Mouse (Mus musculus): ENCODE data around the gene Rtl4. TPM values are rescaled to one million over a fixed set of nuclear protein-coding genes. Genes with fewer than 3 reads are reported as not detected.

Rtl4 gene
- 1 to 10 TPM; 2.7 to 3.2 TPM for total RNA-seq (2021)

DNA sequence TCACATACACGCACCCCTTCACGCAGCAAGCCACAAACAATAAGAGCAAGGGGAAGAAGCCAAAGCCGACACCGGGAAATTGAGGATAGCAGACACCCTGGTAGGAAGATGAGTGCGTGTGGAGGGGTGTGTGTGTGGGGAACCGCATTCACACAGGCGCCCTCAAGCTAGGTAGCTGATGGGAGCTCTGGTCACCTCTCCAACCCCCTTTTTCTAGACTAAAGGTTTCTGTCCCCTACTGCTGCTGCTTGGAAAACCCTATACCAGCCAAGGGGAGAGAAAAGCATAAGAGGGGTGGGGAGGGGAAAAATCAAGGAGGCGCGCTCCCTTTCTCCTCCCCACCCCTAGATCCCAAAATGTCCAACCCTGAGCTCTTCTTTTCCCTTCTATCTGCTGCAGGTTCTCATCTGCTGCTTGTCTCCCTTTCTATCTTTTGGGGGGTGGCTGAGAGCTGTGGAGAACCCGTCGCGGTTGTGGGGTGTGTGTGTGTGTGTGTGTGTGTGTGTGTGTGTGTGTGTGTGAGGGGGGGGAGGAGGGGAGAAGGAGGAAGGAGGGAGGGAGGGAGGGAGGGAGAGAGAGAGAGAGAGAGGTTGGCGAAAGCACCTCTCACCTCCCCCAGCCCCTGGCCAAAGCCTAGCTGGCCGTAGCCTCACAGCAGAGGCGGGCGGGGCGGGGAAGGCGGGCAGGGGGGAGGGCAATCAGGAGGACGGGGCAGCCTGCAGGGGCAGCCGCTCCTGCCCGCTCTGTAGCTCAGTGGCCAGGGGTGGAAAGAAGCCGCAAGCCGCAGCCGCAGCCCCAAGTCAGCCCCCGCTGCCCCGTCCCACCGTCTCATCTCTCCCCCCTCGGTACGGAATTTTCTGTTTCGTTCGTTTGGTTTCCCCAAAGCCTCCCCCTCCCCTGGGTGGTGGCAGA, at the start of gene Rtl4:
Rtl4 (plus strand) TSS at position 701 of the 912 bp plus-strand sequence.
- intact Hi-C loops (cut with DNase I) = loop anchor here (10.0 kb wide), 1 partner anchor 616 kb away; no protein-coding TSS in a partner anchor
- peak in 1 of 2 experiments; percentile 24 for DNase-seq (ENCODE audit: extremely low spot score in 1 of 2, low spot score in 2 of 2)

DNA sequence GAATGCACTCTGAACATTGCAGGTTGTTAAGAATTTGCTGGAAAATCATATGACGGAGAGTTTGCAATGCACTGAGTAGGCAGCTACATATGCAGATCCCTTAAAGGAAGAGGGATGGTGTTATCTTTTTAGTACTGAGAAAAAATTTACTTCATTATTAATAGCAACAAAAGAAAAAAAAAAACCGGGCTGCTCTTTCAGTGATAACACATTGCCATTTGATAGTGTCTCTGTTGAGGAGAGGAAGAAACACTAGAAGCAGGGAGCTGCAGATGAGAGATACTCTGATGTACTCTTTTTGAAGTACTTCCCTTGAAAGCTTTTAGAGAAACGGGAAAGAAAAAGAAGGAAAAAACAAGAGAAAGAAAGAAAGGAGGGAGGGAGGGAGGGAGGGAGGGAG, 44.0 kb upstream of the Rtl4 start:
- no peak for DNase-seq (ENCODE audit: extremely low spot score in 1 of 2, low spot score in 2 of 2)
- intact Hi-C loops (cut with DNase I) = no loop called here

DNA sequence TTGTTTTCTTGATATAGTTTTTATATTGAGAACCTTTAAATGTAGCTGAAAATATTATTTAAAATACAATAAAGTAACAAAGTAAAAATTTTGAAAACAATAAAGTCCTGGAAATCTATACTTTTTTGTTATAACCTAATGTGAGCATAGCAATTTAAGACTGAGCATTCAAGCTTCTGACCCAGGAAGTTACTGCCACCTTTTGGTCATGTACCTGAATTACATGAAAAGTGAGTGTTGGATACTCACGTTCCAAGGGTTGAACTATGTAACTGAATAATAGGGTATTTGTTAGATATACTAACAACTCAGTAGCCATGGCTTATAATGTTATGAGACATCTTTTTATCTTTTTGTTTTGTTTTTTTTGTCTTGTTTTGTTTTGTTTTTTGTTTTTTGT, 43.3 kb upstream of the Rtl4 start:
- intact Hi-C loops (cut with DNase I) = no loop called here
- DNase-seq (ENCODE audit: extremely low spot score in 1 of 2, low spot score in 2 of 2) = no peak

DNA sequence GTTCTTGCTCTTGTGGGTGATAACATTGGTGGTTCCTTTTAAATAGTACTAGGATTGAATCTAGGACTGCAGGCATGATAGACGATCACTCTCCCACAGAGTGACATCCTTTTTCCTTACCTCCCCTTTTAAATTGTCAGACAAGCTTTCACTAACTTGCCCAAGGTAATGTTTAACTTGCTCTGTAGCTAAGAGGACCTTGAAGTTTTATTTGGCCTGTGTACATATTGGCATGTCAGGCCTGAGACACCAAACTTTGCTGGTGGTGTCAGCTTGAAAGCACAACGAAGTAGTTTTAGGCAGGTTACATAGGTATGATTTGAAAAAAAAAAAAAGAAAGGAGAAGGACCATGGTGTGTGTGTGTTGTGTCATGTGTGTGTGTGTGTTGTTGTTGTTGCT, 36.5 kb upstream of the Rtl4 start:
- DNase-seq (ENCODE audit: extremely low spot score in 1 of 2, low spot score in 2 of 2) = no peak
- intact Hi-C loops (cut with DNase I) = no loop called here

DNA sequence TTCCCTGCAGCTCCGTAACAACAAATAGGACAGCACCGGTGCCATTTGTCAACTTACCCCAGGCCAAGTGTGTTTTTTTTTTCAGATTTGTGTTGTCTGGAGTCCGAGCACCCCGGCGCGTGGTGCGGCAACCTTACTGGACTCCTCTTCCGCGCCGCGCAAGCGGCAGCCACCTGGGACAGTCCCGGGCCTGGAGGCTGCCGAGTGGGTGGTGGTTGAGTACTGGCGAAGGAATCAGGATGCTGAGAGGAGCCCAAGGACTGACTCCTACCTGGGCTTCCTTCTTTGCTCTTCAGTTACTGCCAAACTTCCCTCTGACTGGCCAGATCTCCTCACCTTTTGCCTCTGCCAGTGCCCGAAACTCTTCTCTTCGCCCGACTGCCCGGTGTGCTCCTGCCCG, 965 bp upstream of the Rtl4 start:
- peak in 1 of 2 experiments; percentile 13 for DNase-seq (ENCODE audit: extremely low spot score in 1 of 2, low spot score in 2 of 2)
- intact Hi-C loops (cut with DNase I) = loop anchor here (10.0 kb wide), 1 partner anchor 617 kb away; no protein-coding TSS in a partner anchor

DNA sequence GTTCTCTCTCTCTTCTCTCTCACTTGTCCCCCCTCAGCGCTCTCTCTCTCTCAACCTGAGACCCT, 733 bp upstream of the Rtl4 start, which contains the start of gene Trpc5:
Trpc5 (minus strand) TSS at position 39 of the 65 bp plus-strand sequence.
- DNase-seq (ENCODE audit: extremely low spot score in 1 of 2, low spot score in 2 of 2) = no peak
- intact Hi-C loops (cut with DNase I) = loop anchor here (10.0 kb wide), 1 partner anchor 617 kb away; no protein-coding TSS in a partner anchor

DNA sequence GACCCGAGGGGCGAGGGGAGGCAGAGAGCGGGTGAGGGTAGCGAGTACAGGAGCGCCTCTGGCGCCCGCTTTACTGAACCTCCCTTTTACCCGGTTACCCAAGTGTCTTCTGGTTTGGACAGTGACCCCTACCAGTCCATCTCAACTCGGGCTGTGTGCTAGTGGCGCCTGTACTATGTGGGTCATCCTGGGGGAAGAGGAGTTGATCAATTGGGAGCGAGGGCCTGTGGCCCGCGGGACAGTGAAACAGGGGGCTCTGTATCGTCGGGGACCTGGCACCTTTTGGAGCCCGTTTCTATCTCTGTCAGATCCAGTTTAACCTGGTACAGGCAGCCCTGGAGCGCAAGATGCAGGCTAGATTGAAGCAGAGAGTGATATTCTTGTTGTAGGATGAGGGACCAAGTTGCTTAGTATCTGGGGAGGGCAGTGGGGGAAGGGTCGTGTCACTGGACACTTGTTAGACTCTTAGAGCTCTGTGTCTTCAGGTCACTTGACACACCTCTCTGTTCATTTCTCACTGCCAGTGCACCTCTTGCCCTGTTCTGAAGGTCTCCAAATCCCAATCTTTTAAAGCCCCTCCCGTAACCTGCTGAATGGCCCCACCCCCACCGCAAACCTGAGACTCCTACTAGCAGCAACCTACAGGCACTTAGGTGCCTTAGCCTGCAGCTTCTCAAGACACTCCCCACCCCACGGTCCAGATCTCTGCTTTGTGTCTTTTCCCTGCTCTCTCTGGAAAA, 582 bp downstream of the Rtl4 start:
- DNase-seq (ENCODE audit: extremely low spot score in 1 of 2, low spot score in 2 of 2) = peak in 1 of 2 experiments; percentile 24
- intact Hi-C loops (cut with DNase I) = loop anchor here (10.0 kb wide), 1 partner anchor 616 kb away; no protein-coding TSS in a partner anchor

DNA sequence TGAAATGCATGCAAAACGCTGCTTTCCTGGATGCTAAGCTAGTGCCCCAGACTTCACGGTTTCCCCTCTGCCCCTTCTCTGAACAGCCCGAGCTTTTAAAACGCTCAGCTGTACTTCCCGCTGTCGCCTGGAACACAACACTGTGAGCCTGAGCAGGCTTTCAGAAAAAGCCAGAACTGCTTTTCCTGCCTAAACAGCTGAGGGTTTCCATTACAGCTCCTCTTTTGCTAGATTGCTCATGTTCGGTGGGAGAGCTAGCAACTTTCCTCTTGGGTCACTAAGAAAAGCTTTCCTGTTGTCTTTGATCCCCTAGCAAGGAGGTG, 1.1 kb downstream of the Rtl4 start:
- no peak for DNase-seq (ENCODE audit: extremely low spot score in 1 of 2, low spot score in 2 of 2)
- intact Hi-C loops (cut with DNase I) = loop anchor here (10.0 kb wide), 1 partner anchor 615 kb away; no protein-coding TSS in a partner anchor

DNA sequence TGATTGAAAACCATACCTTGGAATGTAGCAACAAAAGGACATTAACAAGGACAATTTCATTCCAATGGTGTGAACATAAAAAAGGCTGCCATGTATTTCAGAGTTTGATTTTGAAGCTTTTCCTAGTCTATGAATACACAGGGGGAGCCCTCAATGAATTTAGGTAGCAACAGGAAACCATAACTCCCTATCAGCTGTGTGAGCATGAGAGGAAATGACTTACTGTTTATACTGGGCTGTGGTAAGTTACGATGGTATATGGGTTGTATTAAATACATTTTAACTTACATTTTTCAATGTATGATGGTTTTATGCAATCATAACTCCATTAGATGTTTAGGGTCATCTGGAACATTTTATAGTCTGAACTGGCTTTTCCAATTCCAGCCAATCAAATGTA, 27.6 kb downstream of the Rtl4 start:
- intact Hi-C loops (cut with DNase I) = no loop called here
- DNase-seq (ENCODE audit: extremely low spot score in 1 of 2, low spot score in 2 of 2) = no peak

DNA sequence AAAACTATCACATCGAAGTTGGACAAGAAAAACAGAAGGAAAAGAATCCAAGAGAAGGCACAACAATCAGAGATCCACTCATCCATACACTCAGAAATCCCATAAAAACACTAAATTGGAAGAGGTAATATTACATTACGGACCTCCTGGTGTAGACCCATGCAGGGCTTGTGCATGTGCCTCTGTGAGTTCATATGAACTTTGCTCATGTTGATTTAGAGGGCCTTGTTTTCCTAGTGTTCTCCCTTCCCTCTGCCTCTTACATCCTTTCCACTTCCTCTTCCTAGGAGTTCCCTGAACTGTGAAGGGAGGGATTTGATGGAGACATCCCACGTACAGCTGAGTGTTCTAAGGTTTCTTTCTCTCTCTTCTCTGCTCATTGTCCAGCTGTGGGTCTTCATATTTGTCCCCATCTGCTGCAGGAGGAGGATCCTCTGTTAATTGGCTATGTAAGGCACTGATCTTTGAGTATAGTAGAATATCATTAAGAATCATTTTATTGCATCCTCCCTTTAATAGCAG, 58.9 kb downstream of the Rtl4 start:
- intact Hi-C loops (cut with DNase I) = no loop called here
- no peak for DNase-seq (ENCODE audit: extremely low spot score in 1 of 2, low spot score in 2 of 2)

DNA sequence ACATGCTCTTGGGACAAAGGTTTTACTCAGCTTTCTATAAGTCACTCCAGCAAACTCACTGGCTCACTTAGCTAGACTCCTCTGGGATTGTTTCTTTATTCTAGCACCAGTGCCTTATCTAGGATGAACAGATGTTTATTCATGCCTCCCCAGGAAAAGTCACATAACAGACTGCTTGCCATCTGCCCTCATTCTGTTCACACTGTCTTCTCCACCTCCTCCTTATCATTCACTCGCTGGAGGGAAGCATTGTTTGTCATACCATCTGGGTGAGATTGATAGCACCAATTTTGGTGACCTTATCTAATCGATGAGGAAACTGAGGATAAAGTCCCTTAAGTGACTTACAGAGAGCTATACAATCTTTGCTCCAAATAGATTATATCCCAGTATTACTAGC, 298.3 kb downstream of the Rtl4 start:
- no peak for DNase-seq (ENCODE audit: extremely low spot score in 1 of 2, low spot score in 2 of 2)
- intact Hi-C loops (cut with DNase I) = no loop called here

DNA sequence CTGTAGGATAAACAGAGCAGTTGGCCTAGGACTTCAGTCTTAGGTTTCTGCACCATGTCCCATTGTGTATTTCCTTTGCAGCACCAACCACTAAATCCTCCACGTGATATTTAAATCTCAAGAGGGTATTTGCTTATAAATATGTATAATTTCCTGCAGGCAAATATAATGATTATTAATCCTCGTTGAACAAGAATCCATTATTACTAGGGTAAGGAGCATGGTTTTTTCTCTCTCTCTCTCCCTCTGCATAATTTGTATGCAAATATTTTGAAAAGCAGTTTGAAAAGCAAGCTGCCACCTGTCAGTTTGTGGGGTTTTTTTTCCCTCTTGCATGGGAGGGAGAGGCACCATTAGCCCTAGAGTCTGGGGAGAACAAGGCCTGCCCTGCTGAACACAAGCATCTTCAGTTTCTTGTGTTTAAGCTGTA, 376.8 kb downstream of the Rtl4 start:
- intact Hi-C loops (cut with DNase I) = no loop called here

DNA sequence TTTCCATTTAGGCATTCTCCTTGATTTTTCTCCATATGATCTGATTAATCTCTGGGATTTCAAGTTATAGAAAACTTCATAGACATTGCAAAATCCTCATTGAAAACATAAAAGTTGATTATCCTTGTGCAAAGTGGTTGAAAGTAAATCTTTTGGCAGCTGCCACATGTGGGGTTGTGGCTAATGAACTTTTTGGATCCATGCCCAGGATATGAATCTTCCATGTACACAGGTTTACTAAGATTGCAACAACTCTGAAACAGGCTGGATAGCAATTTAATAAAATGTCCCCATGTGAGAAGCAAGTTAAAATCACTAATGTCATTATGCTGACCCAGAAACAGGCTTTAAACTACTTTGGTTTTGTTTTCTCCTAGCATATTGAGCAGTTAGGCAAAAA, 401.1 kb downstream of the Rtl4 start:
- intact Hi-C loops (cut with DNase I) = no loop called here
- no peak for DNase-seq (ENCODE audit: extremely low spot score in 1 of 2, low spot score in 2 of 2)

More for the DNA sequence above, 376.8 kb downstream of the Rtl4 start:
- DNase-seq (ENCODE audit: extremely low spot score in 1 of 2, low spot score in 2 of 2) = no peak

DNA sequence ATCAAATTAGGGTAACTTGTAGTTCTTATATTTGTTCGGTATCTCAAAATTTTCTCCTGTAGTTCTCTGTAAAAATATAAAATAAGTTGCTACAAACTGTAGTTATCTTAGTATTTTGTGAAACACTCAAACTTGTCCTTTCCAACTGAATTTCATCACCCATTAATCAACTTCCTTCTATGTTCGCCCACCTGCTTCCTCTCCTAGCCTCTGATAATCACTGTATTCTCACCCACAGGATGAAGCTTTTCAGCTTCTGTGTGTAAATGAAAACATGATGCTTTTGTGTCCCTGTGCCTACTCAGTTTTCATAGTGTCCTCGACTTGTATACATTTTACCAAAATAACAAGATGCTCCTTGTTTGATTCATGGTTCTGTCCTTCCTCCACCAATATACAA, 401.7 kb downstream of the Rtl4 start:
- intact Hi-C loops (cut with DNase I) = no loop called here
- DNase-seq (ENCODE audit: extremely low spot score in 1 of 2, low spot score in 2 of 2) = no peak

DNA sequence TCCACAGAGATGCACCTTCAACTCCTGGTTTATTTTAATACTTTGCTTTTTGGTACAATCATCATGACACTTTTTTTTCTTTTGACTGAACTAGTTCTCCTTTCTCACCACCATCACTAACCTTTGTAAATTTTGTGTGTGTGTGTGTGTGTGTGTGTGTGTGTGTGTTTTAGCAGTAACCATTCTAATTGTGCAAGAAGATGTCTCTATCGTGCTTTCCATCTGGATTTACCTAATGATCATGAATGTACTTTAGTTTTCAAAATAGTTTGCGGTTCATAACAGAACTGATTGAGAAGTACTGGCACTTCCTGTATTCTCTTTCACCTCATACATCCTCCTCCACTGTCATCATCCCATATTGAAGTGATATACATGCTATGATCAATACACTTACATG, 402.3 kb downstream of the Rtl4 start:
- no peak for DNase-seq (ENCODE audit: extremely low spot score in 1 of 2, low spot score in 2 of 2)
- intact Hi-C loops (cut with DNase I) = no loop called here

Small RNA genes lying within 50 kb of the gene (microRNA-seq; reads per million reads assigned to microRNA genes)
- gene Mir3472 = not detected

Other genes starting within 250 kb of the Rtl4 start
- not detected for gene Trpc5os, start 232.3 kb upstream of the Rtl4 start, total RNA-seq (2021)
- 10 to 100 TPM; 31.7 to 40.9 TPM for gene Trpc5, start 727 bp upstream of the Rtl4 start, total RNA-seq (2021)